Mouse (Mus musculus) right cerebral cortex, postnatal 10 days (tissue): ENCODE results near the gene Smim15.

Experiments used
- DNase-seq, 2 experiments: peaks; one replicate each; pipeline ENCODE4 v3.0.0; 2021; ENCODE audit warnings: low spot score in 2 of 2

The Smim15 gene

GRCm38 (mm10) chr13:108062900-108063299 is 18.7 kb downstream of the Smim15 start:
- DNase-seq: no peak

GRCm38 (mm10) chr13:108063374-108064134 is 19.3 kb downstream of the Smim15 start:
- DNase-seq: no peak

- DNase-seq: no peak
Observed at GRCm38 (mm10) chr13:108064331-108064730, 20.1 kb downstream of the Smim15 start.

GRCm38 (mm10) chr13:108066021-108066420 is 21.8 kb downstream of the Smim15 start:
- no peak for DNase-seq

GRCm38 (mm10) chr13:108069151-108069550 is 24.9 kb downstream of the Smim15 start:
- DNase-seq: no peak

- no peak for DNase-seq
Observed at GRCm38 (mm10) chr13:108070171-108070570, 25.9 kb downstream of the Smim15 start.

- no peak for DNase-seq
Observed at GRCm38 (mm10) chr13:108077476-108077875, 33.2 kb downstream of the Smim15 start.

- DNase-seq: no peak
Observed at GRCm38 (mm10) chr13:108077901-108078300, 33.7 kb downstream of the Smim15 start.

- DNase-seq: no peak
Observed at GRCm38 (mm10) chr13:108084086-108084485, 39.8 kb downstream of the Smim15 start.

- no peak for DNase-seq
Observed at GRCm38 (mm10) chr13:108086036-108086435, 41.8 kb downstream of the Smim15 start.

GRCm38 (mm10) chr13:108086724-108087123 is 42.5 kb downstream of the Smim15 start:
- DNase-seq: no peak

GRCm38 (mm10) chr13:108092290-108092689 is 48.0 kb downstream of the Smim15 start:
- DNase-seq: no peak

GRCm38 (mm10) chr13:108094681-108095080 is 50.4 kb downstream of the Smim15 start:
- DNase-seq: no peak

GRCm38 (mm10) chr13:108095617-108096016 is 51.4 kb downstream of the Smim15 start:
- peak; percentile 75 to 76 for DNase-seq

GRCm38 (mm10) chr13:108096446-108096845 is 52.2 kb downstream of the Smim15 start:
- no peak for DNase-seq
